Mouse (Mus musculus) liver, adult 2 months (tissue): Measurements from ENCODE around the gene Ephb2. TPM values are rescaled to one million over a fixed set of nuclear protein-coding genes. Genes with fewer than 3 reads are reported as not detected.
A peak's percentile ranks its signal among the peaks of the same experiment; 100 is the strongest.

Experiments
- DNase-seq: peaks from one replicate; pipeline ENCODE4 v3.0.0-alpha.2; 2011; ENCODE audit warnings: low read depth, low spot score; ENCODE audit errors: extremely low read depth
- H3K27ac ChIP-seq: fragments of 200-500 bp; replicated peaks from 2 replicates; pipeline ENCODE4 v1.5.1; 2012; ENCODE audit warnings: low read depth, mild to moderate bottlenecking, control low read depth, inconsistent platforms, low read length; ENCODE audit not compliant: insufficient read depth
- H3K27me3 ChIP-seq: fragments of 200-500 bp; 2 replicates; pipeline ENCODE4 v1.6.1; 2012; ENCODE audit warnings: mild to moderate bottlenecking, moderate library complexity, low read length, inconsistent platforms; ENCODE audit not compliant: control insufficient read depth, insufficient read depth
- H3K36me3 ChIP-seq: fragments of 200-500 bp; 2 replicates; pipeline ENCODE4 v1.6.1; 2012; ENCODE audit warnings: low read length, inconsistent platforms; ENCODE audit not compliant: control insufficient read depth, insufficient read depth
- H3K4me1 ChIP-seq: fragments of 200-500 bp; 2 replicates; pipeline ENCODE4 v1.6.1; 2011; ENCODE audit warnings: low read length; ENCODE audit not compliant: control insufficient read depth, insufficient read depth
- H3K4me3 ChIP-seq: fragments of 200-500 bp; 2 replicates; pipeline ENCODE4 v1.5.1; 2011; ENCODE audit warnings: low read depth, mild to moderate bottlenecking, control low read depth, low read length, moderate library complexity; ENCODE audit not compliant: insufficient read depth
- H3K79me2 ChIP-seq: fragments of 200-500 bp; 2 replicates; pipeline ENCODE4 v1.6.1; 2012; ENCODE audit warnings: inconsistent platforms, mild to moderate bottlenecking, low read length, moderate library complexity; ENCODE audit not compliant: control insufficient read depth, insufficient read depth
- H3K9ac ChIP-seq: fragments of 200-500 bp; 2 replicates; pipeline ENCODE4 v1.6.1; 2012; ENCODE audit warnings: low read depth, mild to moderate bottlenecking, control low read depth, inconsistent platforms, low read length
- CTCF ChIP-seq: fragments of 200-500 bp; IDR thresholded peaks from 2 replicates; pipeline ENCODE4 v1.5.1; 2011; ENCODE audit warnings: low read depth, low read length, control low read depth
- POLR2A ChIP-seq: fragments of 200-500 bp; IDR thresholded peaks from 2 replicates; pipeline ENCODE4 v1.6.1; 2011; ENCODE audit warnings: low read length, control low read depth; ENCODE audit not compliant: insufficient read depth; ENCODE audit errors: extremely low read depth
- WGBS: fragments of 180-500 bp; shearing (Covaris S2); methylation state at CpG from one replicate; pipeline ENCODE4 v1.1.7; 2018; 5-methylcytosine and 5-hydroxymethylcytosine counted together
- polyA plus RNA-seq: library from polyadenylated mRNA; depleted of rRNA; stranded (reverse); fragments of >200 nt; gene quantifications from 2 replicates; pipeline ENCODE4 v1.2.3, GENCODE M21; 2012
- total RNA-seq: library from RNA; depleted of rRNA; stranded (reverse); fragments of >200 nt; gene quantifications from 2 replicates; pipeline ENCODE4 v1.2.3, GENCODE M21; 2014

The Ephb2 gene
- total and polyA plus RNA-seq, 2 experiments, result 0.18 to 0.37 TPM

DNA sequence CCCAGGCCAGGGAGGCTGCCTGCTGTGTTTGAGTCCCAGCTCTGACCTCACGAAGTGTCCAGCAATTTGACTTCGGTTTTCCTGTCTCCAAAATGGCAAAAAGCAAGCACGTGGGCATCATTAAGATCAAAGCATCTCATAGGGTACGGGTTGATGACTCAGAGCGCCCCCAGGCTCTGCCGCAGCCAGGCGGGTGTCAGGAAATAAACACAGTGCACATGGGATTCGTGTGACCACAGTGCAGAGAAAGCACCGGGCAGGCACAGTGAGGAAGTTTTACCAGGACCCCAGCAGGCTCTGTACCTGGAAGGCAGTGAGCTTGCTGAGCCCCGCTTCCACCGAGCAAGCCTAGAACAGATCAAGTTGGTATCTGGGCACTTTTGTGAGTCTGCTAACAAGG lies 74.9 kb downstream of the Ephb2 start:
- Histone ChIP-seq H3K27ac (no peak overlapping the region), H3K36me3 (no peaks in the 10 kb centered on the region), H3K9ac (no peak overlapping the region), H3K4me1 (no peaks in the 10 kb centered on the region), H3K27me3 (no peaks in the 10 kb centered on the region), H3K4me3 (no peak overlapping the region), H3K79me2 (no peaks in the 10 kb centered on the region)
- no peak for DNase-seq
- 74% methylated on average over 11 of the region's 11 CpGs for WGBS
- TF ChIP-seq CTCF (no peak), POLR2A (no peak)

DNA sequence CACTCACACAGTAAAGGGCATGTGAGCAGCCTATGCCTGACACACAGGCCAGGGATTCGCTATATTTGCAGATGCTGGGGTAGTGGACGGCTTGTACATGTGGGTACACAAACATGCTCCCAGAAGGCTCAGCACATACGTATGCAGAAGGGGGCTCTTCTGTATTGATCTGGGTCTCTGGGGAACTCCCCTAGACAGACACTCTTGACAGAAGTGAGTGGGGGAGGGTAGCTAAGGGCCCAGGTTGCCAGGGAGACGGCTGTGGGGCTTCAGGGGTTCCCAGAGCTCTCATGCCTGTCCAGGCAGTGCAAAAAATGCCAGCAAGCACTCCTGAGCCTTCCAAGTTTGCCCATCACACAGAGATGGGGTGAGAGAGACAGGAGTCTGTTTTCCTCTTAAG lies 78.7 kb downstream of the Ephb2 start:
- no peak overlapping the region for H3K27ac ChIP-seq
- no peak overlapping the region for H3K9ac ChIP-seq
- no peaks in the 10 kb centered on the region for H3K79me2 ChIP-seq
- WGBS, result 74% methylated on average over 4 of the region's 4 CpGs
- H3K4me1 ChIP-seq, result no peaks in the 10 kb centered on the region
- no peaks in the 10 kb centered on the region for H3K36me3 ChIP-seq
- no peak for TF ChIP-seq CTCF
- no peak for TF ChIP-seq POLR2A
- H3K4me3 ChIP-seq, result no peak overlapping the region
- H3K27me3 ChIP-seq, result no peaks in the 10 kb centered on the region
- no peak for DNase-seq

GRCm38 (mm10) chr4:136756486-136756885 lies 79.3 kb downstream of the Ephb2 start:
- no peaks in the 10 kb centered on the region for H3K4me1 ChIP-seq
- no peak overlapping the region for H3K9ac ChIP-seq
- 55% methylated on average over 6 of the region's 6 CpGs for WGBS
- H3K36me3 ChIP-seq, result no peaks in the 10 kb centered on the region
- no peaks in the 10 kb centered on the region for H3K79me2 ChIP-seq
- no peaks in the 10 kb centered on the region for H3K27me3 ChIP-seq
- H3K4me3 ChIP-seq, result no peak overlapping the region
- TF ChIP-seq CTCF, result no peak
- TF ChIP-seq POLR2A, result no peak
- no peak for DNase-seq
- H3K27ac ChIP-seq, result no peak overlapping the region

GRCm38 (mm10) chr4:136755364-136755811 lies 80.4 kb downstream of the Ephb2 start:
- H3K4me1 ChIP-seq, result no peaks in the 10 kb centered on the region
- no peak for TF ChIP-seq POLR2A
- no peak for TF ChIP-seq CTCF
- peaks cover 4% of the 10 kb centered on the region; the same call in 1 of the 2 replicates for H3K27me3 ChIP-seq
- 0 out of 2 replicates have a peak overlapping the region, but pooled peaks have one; percentile 32 for H3K9ac ChIP-seq
- 6% methylated on average over 31 of the region's 31 CpGs for WGBS
- H3K27ac ChIP-seq, result no peak overlapping the region
- no peak for DNase-seq
- H3K79me2 ChIP-seq, result no peaks in the 10 kb centered on the region
- H3K36me3 ChIP-seq, result no peaks in the 10 kb centered on the region
- no peak overlapping the region for H3K4me3 ChIP-seq

DNA sequence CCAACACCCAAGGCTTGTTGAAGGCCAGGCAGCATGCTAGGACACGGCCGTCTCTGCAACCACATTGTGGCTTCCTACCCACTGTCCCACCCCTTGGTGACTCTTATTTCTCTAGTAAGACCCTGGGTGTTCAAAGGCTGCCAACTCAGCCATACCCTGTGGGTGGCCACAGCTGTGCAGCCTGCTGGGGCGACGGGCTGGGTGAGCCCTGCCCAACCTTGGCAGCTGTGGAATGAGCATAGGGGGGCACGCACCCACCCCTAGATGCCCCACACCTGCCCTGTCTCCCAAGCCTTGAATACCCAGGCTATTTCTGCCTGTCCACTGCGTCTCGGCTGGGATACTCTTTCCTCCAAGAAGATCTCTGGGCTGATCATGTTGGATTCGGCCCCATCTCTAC lies 81.5 kb downstream of the Ephb2 start:
- Histone ChIP-seq H3K9ac (no peak overlapping the region), H3K4me1 (no peaks in the 10 kb centered on the region), H3K79me2 (no peaks in the 10 kb centered on the region), H3K27ac (no peak overlapping the region), H3K4me3 (no peak overlapping the region), H3K27me3 (peaks cover 4% of the 10 kb centered on the region; the same call in 1 of the 2 replicates), H3K36me3 (no peaks in the 10 kb centered on the region)
- TF ChIP-seq POLR2A (no peak), CTCF (no peak)
- DNase-seq, result no peak
- 90% methylated on average over 8 of the region's 8 CpGs for WGBS

DNA sequence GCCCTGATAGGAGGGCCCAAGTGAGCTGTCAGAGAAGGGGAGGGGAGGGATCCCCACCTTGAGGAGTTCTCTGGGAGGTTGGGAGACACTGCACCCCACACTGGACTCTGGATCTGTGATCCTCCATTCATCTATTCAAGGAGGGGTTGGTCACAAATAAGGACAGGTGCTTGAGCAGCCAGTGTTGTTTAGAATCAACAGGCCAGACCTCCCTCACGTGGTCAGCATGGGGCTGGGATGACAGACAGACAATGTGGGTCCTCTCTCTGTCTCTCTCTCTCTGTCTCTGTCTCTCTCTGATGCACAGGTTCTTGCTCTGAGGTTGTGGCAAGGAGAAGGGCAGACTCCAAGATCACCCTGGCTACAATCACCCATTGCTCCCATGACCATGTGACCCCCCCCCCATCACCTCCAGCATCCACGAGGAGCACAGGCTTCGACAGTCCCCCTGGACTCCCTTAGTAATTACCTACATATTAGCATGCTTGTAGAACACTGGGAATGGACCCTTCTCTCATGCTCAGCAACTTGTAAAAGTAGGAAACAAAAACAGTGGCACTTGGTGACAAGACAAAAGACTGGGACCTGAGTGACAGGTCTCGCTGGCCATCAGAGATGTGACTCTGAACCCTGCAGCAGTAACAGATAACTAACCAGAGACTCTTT lies 84.3 kb downstream of the Ephb2 start:
- no peak for DNase-seq
- TF ChIP-seq CTCF, result no peak
- Histone ChIP-seq H3K36me3 (no peaks in the 10 kb centered on the region), H3K9ac (no peak overlapping the region), H3K27me3 (peaks cover 4% of the 10 kb centered on the region; the same call in 1 of the 2 replicates), H3K27ac (no peak overlapping the region), H3K4me1 (no peaks in the 10 kb centered on the region), H3K4me3 (no peak overlapping the region), H3K79me2 (no peaks in the 10 kb centered on the region)
- WGBS, result 47% methylated on average over 4 of the region's 4 CpGs
